Mouse (Mus musculus) adrenal gland, postnatal 4 days (tissue): ENCODE measurements around the gene Ap4m1. TPM values are rescaled to one million over a fixed set of nuclear protein-coding genes. Genes with fewer than 3 reads are reported as not detected.

ENCODE experiments used
- DNase-seq, 2 experiments: peaks; one replicate each; pipeline ENCODE4 v3.0.0; 2021 to 2022; ENCODE audit warnings: low spot score in 2 of 2, mixed read lengths in 2 of 2
- long read RNA-seq, 2 experiments: library from polyadenylated mRNA; stranded (forward); transcript quantifications; one replicate each; pipeline ENCODE4 v2.0.0; 2021
- total RNA-seq, 2 experiments: library from RNA; stranded (reverse); gene quantifications; 2 replicates each; pipeline ENCODE4 v1.2.3; 2021

Gene Ap4m1
- 10 to 100 TPM; 46.0 to 47.2 TPM for total RNA-seq
- long read RNA-seq, experiment 1, transcript Ap4m1-201 (15 exons, 3,479 nt) = major isoform, 6 of 17 reads
- long read RNA-seq, experiment 1, partial matches to known transcripts = 0 of 17 reads
- long read RNA-seq, experiment 1, other reads (novel, unspliced or antisense) = 11 of 17 reads
- long read RNA-seq, experiment 2, transcript Ap4m1-201 (15 exons, 3,479 nt) = major isoform, 9 of 42 reads
- long read RNA-seq, experiment 2, partial matches to known transcripts = 27 of 42 reads
- long read RNA-seq, experiment 2, other reads (novel, unspliced or antisense) = 6 of 42 reads

GRCm38 (mm10) chr5:138171695-138172491 lies at the start of gene Ap4m1, which contains the start of gene Mcm7:
TSS of gene Ap4m1 (plus strand) at chr5:138172002.
TSS of gene Mcm7 (minus strand) at chr5:138172422.
- DNase-seq = peak; percentile 90 to 92

DNA sequence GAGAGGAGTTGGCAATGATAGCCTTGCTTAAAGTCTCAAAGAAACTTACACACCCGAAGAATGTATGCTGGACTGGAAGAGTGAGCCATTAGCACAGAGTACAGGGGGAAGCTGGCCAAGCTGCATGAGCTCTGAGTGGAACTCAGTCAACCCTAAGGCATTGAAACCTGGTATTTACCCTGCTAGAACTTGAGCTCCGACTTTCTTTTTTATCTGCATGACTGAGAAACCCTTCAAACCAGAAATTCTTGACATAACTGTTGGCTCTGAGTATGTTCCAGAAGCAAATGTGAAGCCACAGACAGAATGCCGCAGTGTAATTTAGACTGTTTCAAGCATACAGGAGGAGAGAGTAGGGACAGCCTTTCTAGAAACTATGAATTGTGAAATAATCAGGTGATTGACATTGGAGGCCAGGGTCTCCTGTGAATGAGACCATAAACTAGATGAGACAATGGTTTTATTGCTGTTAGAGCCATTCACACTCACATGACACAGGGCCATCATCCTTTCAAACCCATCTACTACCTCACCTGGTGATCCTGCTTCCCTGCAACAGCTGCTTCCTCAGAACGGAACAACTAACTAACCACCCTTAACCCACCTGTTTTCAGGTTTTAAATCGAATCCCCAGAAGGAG lies 39.3 kb upstream of the Ap4m1 start:
- no peak for DNase-seq

DNA sequence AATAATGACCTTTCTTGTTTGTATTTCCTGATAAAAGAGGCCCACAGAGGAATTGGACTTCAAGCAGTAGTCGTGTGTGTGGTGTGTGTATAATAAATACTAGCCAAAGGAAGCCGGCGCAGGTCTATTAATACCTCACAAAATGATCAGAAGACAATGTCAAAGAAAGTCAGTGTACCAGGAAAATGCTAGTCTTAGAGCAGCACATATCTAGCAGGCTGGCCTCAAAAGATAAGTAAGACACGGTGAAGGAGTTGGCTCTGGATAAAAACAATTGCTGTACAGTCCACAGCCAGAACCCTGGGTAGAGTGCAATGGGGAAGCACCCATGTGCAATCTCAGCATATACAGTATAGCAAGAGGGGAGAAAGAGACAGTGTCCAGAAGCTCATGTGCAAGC lies 34.5 kb upstream of the Ap4m1 start:
- DNase-seq = no peak

DNA sequence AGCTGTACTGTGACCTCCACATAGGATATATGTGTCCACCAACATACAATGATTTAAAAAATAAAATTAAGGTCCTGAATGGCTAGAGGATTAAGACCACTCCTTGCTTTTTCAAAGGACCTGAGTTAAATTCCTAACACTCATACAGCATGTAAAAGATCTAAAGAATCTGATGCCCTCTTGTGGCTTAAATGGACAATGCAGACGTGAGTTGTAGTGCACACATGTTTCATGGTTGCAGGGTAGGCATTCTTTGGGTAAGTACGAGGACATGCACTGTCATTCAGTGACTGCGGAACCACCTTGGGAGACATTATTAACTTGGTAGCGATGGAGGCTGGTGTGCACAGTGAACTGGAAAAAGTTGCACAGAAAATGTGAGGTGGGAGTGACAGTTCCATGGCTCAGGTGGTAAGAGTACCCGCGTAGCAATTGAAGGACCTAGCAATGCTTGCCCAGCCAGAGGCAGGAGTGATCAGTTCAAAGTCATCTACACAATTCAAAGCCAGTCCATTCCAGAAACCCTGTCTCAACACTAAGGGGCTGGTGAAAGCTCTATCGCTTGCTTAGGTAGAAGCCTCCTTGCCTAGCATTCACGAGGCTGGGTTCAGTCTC lies 33.8 kb upstream of the Ap4m1 start:
- no peak for DNase-seq

- DNase-seq = no peak
These were observed 33.2 kb upstream of the Ap4m1 start for GRCm38 (mm10) chr5:138138585-138138984.

- DNase-seq = no peak
These were observed 17.4 kb upstream of the Ap4m1 start for GRCm38 (mm10) chr5:138154390-138154789.

DNA sequence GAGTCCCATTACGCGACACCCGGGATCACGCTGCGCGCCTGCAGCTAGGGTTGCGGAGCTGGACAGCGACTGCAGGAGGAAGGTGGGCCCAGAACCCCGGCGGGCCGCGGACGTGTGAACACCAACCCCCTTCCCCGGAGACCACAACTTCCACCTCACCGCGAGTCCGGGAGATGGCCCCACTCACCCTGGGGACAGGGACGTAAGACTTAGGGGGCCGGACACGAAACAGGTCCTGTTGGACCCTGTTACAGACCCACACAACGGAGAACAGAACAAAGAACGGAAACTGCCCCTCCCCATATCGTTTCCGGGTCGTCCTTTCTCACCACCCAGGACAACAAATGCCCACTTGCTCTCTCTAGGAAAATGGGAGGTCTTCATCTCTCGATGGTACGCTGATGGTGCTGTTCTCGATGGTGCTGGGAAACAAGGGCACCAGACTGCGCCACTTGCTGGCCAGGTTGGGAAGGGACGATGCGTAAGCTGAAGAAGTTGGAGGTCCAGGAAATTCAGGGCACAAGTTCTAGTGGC lies 16.3 kb upstream of the Ap4m1 start, which contains the start of gene Zfp113:
TSS of gene Zfp113 (minus strand) at position 302 of the 534 bp plus-strand sequence.
- DNase-seq = peak; percentile 49 to 72

DNA sequence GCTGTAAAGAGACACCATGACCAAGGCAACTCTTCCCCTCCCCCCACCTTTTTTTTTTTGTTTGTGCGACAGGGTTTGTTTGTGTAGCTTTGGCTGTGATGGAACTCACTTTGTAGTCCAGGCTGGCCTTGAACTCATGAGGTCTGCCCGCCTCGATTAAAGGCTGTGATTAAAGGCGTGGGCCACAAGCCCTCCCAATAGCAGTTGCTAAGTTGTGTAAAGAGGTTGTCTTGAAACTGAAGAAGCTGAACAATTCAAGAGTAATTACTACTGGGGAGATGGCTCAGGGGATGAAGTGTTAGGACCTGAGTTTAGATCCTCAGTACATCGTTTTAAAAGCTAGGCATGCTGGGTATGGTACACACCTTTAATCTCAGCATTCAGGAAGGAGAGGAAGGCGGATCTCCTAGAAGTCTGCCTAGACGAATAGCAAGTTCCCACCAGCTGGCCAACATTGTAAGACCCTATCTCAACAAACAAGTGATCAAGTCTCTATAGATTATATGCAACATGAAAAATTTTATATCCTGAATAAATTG lies 11.5 kb upstream of the Ap4m1 start:
- no peak for DNase-seq

- DNase-seq = peak; percentile 91 to 92
These were observed 10.7 kb upstream of the Ap4m1 start, which contains the start of gene Cops6 for GRCm38 (mm10) chr5:138160842-138161665. TSS of gene Cops6 (plus strand) at chr5:138161071.

DNA sequence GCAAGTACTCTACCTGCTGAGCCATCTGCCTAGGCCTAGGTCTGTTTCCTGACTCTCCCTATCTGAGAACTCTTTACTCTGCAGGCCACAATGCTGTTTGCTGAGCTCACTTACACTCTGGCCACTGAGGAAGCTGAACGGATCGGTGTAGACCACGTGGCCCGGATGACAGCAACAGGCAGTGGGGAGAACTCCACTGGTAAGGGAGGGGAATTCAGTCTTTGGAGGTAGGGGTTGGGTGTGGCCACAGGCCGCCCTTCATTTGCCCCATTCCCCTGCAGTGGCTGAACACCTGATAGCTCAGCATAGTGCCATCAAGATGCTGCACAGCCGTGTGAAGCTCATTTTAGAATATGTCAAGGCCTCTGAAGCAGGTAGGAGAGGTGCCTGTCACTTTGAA lies 8.8 kb upstream of the Ap4m1 start:
- no peak for DNase-seq

GRCm38 (mm10) chr5:138163610-138164009 lies 8.2 kb upstream of the Ap4m1 start:
- no peak for DNase-seq

DNA sequence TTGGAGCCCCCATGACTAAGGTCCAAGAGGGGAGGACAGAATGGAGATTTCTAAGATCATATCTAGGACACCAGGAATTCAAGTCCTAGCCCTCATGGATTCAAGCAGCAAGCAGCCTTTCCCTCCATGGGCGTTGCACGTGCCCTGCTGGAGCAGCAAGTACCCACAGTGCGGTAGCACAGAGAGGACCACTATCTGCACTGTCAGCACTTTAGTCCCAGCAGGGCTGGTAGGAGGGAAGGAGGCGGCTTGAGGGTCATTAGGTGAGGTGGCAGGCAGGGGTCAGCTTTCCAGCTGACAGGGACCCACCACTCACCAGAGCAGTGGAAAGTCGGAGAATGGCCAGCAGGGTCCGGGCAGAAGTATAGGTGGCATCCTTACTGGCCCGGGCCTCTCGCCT lies 6.2 kb upstream of the Ap4m1 start:
- no peak for DNase-seq

DNA sequence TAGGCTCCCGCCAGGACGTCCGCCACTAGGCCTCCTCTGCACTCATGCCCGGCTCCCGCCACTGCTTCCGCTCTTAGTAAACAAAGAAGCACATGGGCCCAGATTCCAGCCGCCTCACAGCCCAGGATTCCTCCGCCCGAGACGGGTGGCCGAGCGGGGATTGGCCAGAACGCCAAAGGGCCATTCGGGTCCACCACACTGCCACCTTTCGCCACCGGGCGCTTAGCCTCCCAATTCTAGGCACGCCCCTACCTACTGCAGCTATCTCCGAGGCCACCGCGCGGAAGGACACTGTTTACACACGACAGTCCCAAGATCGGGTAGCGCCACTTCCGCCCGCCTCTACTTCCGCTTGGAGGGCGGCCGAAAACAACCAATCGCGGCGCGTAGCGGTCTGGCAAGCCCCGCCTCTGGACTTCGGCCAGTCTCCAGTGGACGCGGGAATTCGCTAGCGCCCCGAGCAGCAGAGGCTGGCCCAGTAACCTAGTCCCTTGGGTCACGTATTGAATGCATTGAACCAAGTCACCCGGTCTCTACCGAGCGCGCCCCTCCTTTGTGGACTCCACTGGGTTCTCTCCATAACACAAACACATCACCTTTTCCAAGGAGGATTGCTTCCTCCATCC lies 753 bp upstream of the Ap4m1 start:
- DNase-seq = peak; percentile 90 to 95

DNA sequence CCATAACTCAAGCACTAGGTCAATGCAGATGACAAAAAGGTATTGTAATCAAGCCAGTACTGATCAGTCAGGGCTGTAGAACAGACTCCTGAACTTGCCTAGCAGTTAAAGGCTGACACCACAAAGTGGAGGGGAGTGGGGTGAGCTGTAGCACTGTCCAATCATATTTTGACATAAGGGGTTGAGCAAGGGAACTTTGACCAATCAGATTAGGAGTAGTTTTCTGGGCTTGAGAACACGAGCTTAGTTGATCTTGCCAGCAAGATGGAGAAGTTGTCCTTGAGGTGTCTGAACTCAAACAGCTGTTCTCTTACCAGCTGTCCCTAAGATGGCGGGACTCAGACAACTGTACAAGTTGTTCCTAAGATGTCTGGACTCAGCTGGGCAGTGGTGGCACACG lies 1.4 kb downstream of the Ap4m1 start:
- DNase-seq = no peak

GRCm38 (mm10) chr5:138186950-138187638 lies 15.3 kb downstream of the Ap4m1 start, which contains the start of the genes Taf6 and Cnpy4:
TSS of gene Taf6 (minus strand) at chr5:138187451.
TSS of gene Cnpy4 (plus strand) at chr5:138187485.
- DNase-seq = peak; percentile 46 to 58

GRCm38 (mm10) chr5:138187661-138188306 lies 16.0 kb downstream of the Ap4m1 start:
- DNase-seq = no peak

DNA sequence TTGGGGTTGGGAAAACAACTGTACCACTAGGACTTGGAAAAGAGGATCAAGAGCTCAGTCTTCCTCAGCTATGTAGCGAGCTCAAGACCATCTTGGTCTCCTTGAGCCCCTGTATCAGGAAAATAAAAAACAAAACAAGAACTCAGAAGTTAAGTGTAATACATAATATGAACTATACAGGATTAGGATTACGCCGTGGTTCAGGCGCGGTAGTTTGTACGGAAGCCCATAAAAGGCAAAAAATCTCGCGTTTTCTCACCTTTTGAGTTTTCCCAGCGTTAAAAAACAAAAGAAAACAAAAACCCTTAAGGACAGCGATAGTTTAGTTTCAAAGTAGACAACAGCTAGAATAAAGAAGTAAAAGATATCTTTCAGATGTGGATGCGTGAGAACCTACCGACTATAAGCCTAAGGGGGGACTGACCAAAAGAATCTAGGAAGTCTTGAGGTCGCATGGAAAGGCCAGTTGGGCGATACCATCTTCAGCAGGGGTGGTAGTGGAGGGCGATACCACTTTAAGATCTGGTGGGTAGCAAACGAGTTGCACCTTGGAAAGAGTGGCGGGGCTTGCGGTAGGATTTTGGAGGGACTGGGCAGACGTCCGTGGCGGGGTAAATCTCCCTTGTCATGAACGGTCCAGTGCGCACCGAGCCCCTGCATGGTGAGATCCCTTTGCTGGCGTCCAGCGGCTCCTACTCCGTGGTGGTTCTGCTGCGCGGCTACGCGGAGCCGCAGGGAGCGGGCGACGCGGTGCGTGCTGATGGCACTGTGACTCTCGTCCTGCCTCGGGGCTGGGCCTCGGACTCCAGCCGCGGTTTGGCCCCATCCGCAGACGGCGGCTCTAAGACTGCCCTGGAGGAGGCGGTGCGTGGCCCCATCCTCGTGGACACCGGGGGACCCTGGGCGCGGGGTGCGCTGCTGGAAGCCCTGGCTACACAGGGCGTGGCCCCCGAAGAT lies 22.2 kb downstream of the Ap4m1 start, which contains the start of gene Mblac1:
TSS of gene Mblac1 (plus strand) at position 544 of the 957 bp plus-strand sequence.
- DNase-seq = peak; percentile 59 to 78
